Mouse (Mus musculus): Measurements from ENCODE around the gene Wfdc1. TPM values are rescaled to one million over a fixed set of nuclear protein-coding genes. Genes with fewer than 3 reads are reported as not detected.

Gene Wfdc1
- total RNA-seq, 2 experiments from 2014 or later: 56.9 to 59.7 TPM

- no peak for DNase-seq (ENCODE audit: low spot score in 2 of 2)
These were observed 58.4 kb downstream of the Wfdc1 start for GRCm38 (mm10) chr8:119724596-119724995.

- DNase-seq (ENCODE audit: low spot score in 2 of 2): no peak
These were observed 60.9 kb downstream of the Wfdc1 start for GRCm38 (mm10) chr8:119727093-119727492.

DNA sequence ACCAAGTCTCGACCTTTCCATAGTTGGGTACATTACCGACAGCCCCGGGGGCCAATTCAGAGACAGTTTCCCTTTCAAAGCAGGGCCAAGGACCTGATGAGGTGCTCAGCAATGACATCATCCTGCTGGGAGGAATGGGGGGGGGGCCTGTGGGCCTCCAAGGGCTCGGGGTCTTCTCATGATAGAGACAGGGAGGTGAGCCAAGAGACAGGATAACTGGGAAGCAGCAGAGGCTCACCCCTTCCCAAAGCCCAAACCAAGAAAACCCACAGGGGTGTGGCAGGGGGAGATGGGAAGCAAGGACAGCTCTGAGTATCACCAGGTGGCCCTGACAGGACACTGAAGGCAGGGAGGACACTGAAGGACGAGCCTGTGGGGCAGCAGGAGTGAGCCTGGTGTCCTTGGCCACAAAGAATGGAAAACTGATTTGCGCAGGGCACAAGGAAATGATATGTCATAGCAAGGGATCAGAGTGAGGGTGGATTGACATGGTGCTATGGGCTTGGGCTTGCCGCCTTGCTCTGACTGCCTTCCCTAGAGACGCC, 62.3 kb downstream of the Wfdc1 start:
- no peak for DNase-seq (ENCODE audit: low spot score in 2 of 2)

DNA sequence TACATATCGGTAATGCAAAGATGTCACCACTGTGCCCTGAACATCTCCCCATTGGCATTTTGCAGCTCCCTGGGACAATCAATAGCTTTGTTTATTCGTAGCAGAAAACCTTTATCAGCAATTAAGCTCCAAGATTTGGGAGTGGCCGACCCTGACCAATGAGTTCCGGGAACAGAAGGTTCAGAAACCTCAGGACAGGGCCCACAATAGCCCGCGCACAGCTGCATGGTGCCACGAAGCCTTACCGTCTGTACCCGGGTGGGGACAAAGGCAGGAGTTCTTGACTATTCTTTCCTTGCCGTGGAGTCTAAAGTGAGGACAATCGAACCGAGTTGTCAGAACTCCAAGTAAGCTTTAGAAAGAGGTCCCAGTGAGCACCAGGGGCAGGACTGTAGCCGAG, 65.9 kb downstream of the Wfdc1 start:
- no peak for DNase-seq (ENCODE audit: low spot score in 2 of 2)

DNA sequence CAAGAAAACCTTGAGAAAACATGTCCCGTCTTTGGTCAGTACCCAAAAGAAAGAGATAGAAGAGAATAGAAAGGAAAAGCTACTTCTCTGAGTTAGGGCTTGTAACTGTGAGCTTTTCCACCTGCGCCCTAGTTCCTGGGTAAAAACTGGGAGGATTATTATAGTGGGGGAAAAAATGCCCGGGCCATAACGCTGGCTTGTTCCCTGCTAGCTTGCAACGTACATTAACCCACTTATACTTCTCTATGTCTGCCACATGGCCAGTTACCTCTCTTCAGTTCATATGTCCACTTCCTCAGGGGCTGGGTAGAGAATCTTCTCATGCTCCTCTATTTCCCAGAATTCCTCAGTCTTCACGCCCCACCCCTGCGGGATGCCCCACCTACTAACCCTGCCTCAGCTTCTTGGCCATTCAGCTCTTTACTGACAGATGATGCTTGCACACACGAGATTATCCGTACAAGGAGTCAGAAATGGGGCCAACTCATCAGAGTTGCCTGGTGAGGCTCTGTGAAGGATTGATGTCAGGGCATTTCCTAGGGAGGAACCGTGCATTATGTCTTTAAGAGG, 70.3 kb downstream of the Wfdc1 start:
- no peak for DNase-seq (ENCODE audit: low spot score in 2 of 2)

- no peak for DNase-seq (ENCODE audit: low spot score in 2 of 2)
These were observed 71.1 kb downstream of the Wfdc1 start for GRCm38 (mm10) chr8:119737093-119737900.

Other genes starting within 250 kb of the Wfdc1 start
- gene Osgin1, start 232.2 kb upstream of the Wfdc1 start, total RNA-seq (2021): 1 to 10 TPM; 2.2 to 3.8 TPM
- gene Necab2, start 219.6 kb upstream of the Wfdc1 start, total RNA-seq (2021): under 1 TPM; 0.59 to 0.78 TPM
- not detected for gene Slc38a8, start 164.7 kb upstream of the Wfdc1 start, total RNA-seq (2021)
- 10 to 100 TPM; 81.4 to 84.9 TPM for gene Mbtps1, start 107.6 kb upstream of the Wfdc1 start, total RNA-seq (2021)
- gene Hsdl1, start 91.2 kb upstream of the Wfdc1 start, total RNA-seq (2021): 10 to 100 TPM; 17.9 to 19.3 TPM
- gene Dnaaf1, start 91.1 kb upstream of the Wfdc1 start, total RNA-seq (2021): not detected
- gene Taf1c, start 61.1 kb upstream of the Wfdc1 start, total RNA-seq (2021): 1 to 10 TPM; 5.8 to 6.1 TPM
- not detected for gene Adad2, start 53.6 kb upstream of the Wfdc1 start, total RNA-seq (2021)
- under 1 TPM; 0.17 to 0.29 TPM for gene Kcng4, start 30.7 kb upstream of the Wfdc1 start, total RNA-seq (2021)
- not detected for gene Atp2c2, start 33.6 kb downstream of the Wfdc1 start, total RNA-seq (2021)
- gene Tldc1, start 112.1 kb downstream of the Wfdc1 start, total RNA-seq (2021): 1 to 10 TPM; 6.4 to 7.8 TPM
- gene Cotl1, start 174.2 kb downstream of the Wfdc1 start, total RNA-seq (2021): 10 to 100 TPM; 68.5 to 82.9 TPM
- gene Klhl36, start 195.9 kb downstream of the Wfdc1 start, total RNA-seq (2021): 1 to 10 TPM; 4.0 to 4.8 TPM
- gene Usp10, start 244.0 kb downstream of the Wfdc1 start, total RNA-seq (2021): 10 to 100 TPM; 70.5 to 75.0 TPM
- gene Gm20388, start 244.5 kb downstream of the Wfdc1 start, total RNA-seq (2021): 10 to 100 TPM; 12.8 to 22.8 TPM

All from gastrocnemius, postnatal 4 days (tissue).